Mouse (Mus musculus) midbrain, embryonic 16.5 days (tissue): ENCODE measurements at regions not wholly inside any gene's neighbourhood (a gene's known extent, or its start where the extent isn't known, plus 50 kb on each side); places are given as distances from the start of the nearest gene placed in this dataset.

Source experiments
- ATAC-seq: fragments of 200-750 bp; cut with Nextera tagmentation; 2 replicates; pipeline ENCODE4 v1.8.0; 2017; ENCODE audit warnings: moderate TSS enrichment
- H3K27ac ChIP-seq: fragments of 300-500 bp; sonication (generic); 2 replicates; pipeline ENCODE4 v1.5.1; 2014; ENCODE audit warnings: mild to moderate bottlenecking, low read length, mixed read lengths
- H3K27me3 ChIP-seq: fragments of 300-500 bp; sonication (generic); 2 replicates; pipeline ENCODE4 v1.6.1; 2014; ENCODE audit warnings: low read depth, low read length, mixed read lengths; ENCODE audit not compliant: control insufficient read depth, insufficient read depth
- H3K36me3 ChIP-seq: fragments of 300-500 bp; sonication (generic); 2 replicates; pipeline ENCODE4 v1.6.1; 2014; ENCODE audit warnings: mild to moderate bottlenecking, low read length, moderate library complexity, mixed read lengths; ENCODE audit not compliant: control insufficient read depth, insufficient read depth
- H3K4me1 ChIP-seq: fragments of 300-500 bp; sonication (generic); 2 replicates; pipeline ENCODE4 v1.6.1; 2014; ENCODE audit warnings: mild to moderate bottlenecking, low read length, mixed read lengths; ENCODE audit not compliant: control insufficient read depth, insufficient read depth
- H3K4me2 ChIP-seq: fragments of 300-500 bp; sonication (generic); 2 replicates; pipeline ENCODE4 v1.6.1; 2014; ENCODE audit warnings: mild to moderate bottlenecking, low read length, mixed read lengths
- H3K4me3 ChIP-seq: fragments of 300-500 bp; sonication (generic); 2 replicates; pipeline ENCODE4 v1.5.1; 2014; ENCODE audit warnings: low read depth, mild to moderate bottlenecking, low read length, moderate library complexity, mixed read lengths
- H3K9ac ChIP-seq: fragments of 300-500 bp; sonication (generic); 2 replicates; pipeline ENCODE4 v1.6.1; 2014; ENCODE audit warnings: low read depth, low read length, mixed read lengths
- H3K9me3 ChIP-seq: fragments of 300-500 bp; sonication (generic); replicated peaks from 2 replicates; pipeline ENCODE4 v1.6.1; 2014; ENCODE audit warnings: mild to moderate bottlenecking, low read length, mixed read lengths; ENCODE audit not compliant: control insufficient read depth, poor library complexity, severe bottlenecking
- WGBS: fragments of 180-500 bp; shearing (Covaris S2); extraction: QIAGEN DNeasy Blood & Tissue Kit; methylation state at CpG from one replicate; pipeline ENCODE4 v1.1.7; 2014; 5-methylcytosine and 5-hydroxymethylcytosine counted together

- no peak overlapping the region for H3K4me2 ChIP-seq
- no peaks in the 10 kb centered on the region for H3K9me3 ChIP-seq
- no peaks in the 10 kb centered on the region for H3K27me3 ChIP-seq
- no peak for ATAC-seq
- H3K27ac ChIP-seq: no peak overlapping the region
- H3K4me1 ChIP-seq: no peaks in the 10 kb centered on the region
- H3K36me3 ChIP-seq: no peaks in the 10 kb centered on the region
- no peak overlapping the region for H3K9ac ChIP-seq
- WGBS: 47% methylated on average over 1 of the region's 1 CpGs
- H3K4me3 ChIP-seq: no peak overlapping the region
Observed at GRCm38 (mm10) chr17:78078381-78078780, 121.7 kb upstream of the Crim1 start.

GRCm38 (mm10) chr17:78084419-78084818, 115.6 kb upstream of the Crim1 start:
- Histone ChIP-seq H3K27ac (no peak overlapping the region), H3K4me1 (no peaks in the 10 kb centered on the region), H3K36me3 (no peaks in the 10 kb centered on the region), H3K9ac (no peak overlapping the region), H3K4me2 (no peak overlapping the region), H3K4me3 (no peak overlapping the region), H3K27me3 (no peaks in the 10 kb centered on the region), H3K9me3 (no peaks in the 10 kb centered on the region)
- WGBS: 40% methylated on average over 4 of the region's 4 CpGs
- no peak for ATAC-seq

GRCm38 (mm10) chr17:78086963-78087362, 113.1 kb upstream of the Crim1 start:
- H3K36me3 ChIP-seq: no peaks in the 10 kb centered on the region
- H3K9ac ChIP-seq: no peak overlapping the region
- no peak overlapping the region for H3K4me3 ChIP-seq
- no peaks in the 10 kb centered on the region for H3K27me3 ChIP-seq
- H3K4me2 ChIP-seq: no peak overlapping the region
- ATAC-seq: no peak
- H3K27ac ChIP-seq: no peak overlapping the region
- no peaks in the 10 kb centered on the region for H3K4me1 ChIP-seq
- WGBS: 78% methylated on average over 8 of the region's 8 CpGs
- H3K9me3 ChIP-seq: no peaks in the 10 kb centered on the region

- Histone ChIP-seq H3K4me2 (no peak overlapping the region), H3K36me3 (no peaks in the 10 kb centered on the region), H3K9ac (no peak overlapping the region), H3K27me3 (no peaks in the 10 kb centered on the region), H3K9me3 (no peaks in the 10 kb centered on the region), H3K4me1 (no peaks in the 10 kb centered on the region), H3K4me3 (no peak overlapping the region), H3K27ac (no peak overlapping the region)
- no peak for ATAC-seq
- WGBS: 15% methylated on average over 1 of the region's 1 CpGs
Observed at GRCm38 (mm10) chr17:78097699-78098098, 102.3 kb upstream of the Crim1 start.

GRCm38 (mm10) chr17:78108793-78109192, 91.3 kb upstream of the Crim1 start:
- 94% methylated on average over 6 of the region's 6 CpGs for WGBS
- Histone ChIP-seq H3K36me3 (no peaks in the 10 kb centered on the region), H3K4me3 (no peak overlapping the region), H3K4me1 (no peaks in the 10 kb centered on the region), H3K27me3 (no peaks in the 10 kb centered on the region), H3K9me3 (no peaks in the 10 kb centered on the region), H3K4me2 (no peak overlapping the region), H3K27ac (no peak overlapping the region), H3K9ac (no peak overlapping the region)
- no peak for ATAC-seq

- no peak for ATAC-seq
Observed at GRCm38 (mm10) chr17:78109364-78110222, 90.5 kb upstream of the Crim1 start.

GRCm38 (mm10) chr17:78132116-78132515, 67.9 kb upstream of the Crim1 start:
- Histone ChIP-seq H3K4me2 (no peak overlapping the region), H3K36me3 (no peaks in the 10 kb centered on the region), H3K9me3 (no peaks in the 10 kb centered on the region), H3K27ac (no peak overlapping the region), H3K4me1 (no peaks in the 10 kb centered on the region), H3K4me3 (no peak overlapping the region), H3K27me3 (no peaks in the 10 kb centered on the region), H3K9ac (no peak overlapping the region)
- WGBS: 85% methylated on average over 1 of the region's 1 CpGs
- ATAC-seq: no peak

More at GRCm38 (mm10) chr17:78109364-78110222, 90.5 kb upstream of the Crim1 start:
- no peak overlapping the region for H3K9ac ChIP-seq
- no peak overlapping the region for H3K27ac ChIP-seq
- H3K4me3 ChIP-seq: no peak overlapping the region
- no peak overlapping the region for H3K4me2 ChIP-seq
- 86% methylated on average over 7 of the region's 7 CpGs for WGBS
- no peaks in the 10 kb centered on the region for H3K9me3 ChIP-seq
- H3K27me3 ChIP-seq: no peaks in the 10 kb centered on the region
- H3K4me1 ChIP-seq: no peaks in the 10 kb centered on the region
- H3K36me3 ChIP-seq: no peaks in the 10 kb centered on the region

- Histone ChIP-seq H3K36me3 (no peaks in the 10 kb centered on the region), H3K27ac (no peak overlapping the region), H3K27me3 (no peaks in the 10 kb centered on the region), H3K4me1 (no peaks in the 10 kb centered on the region), H3K9me3 (0 out of 2 replicates have a peak, but pooled peaks cover under 1% of the 10 kb centered on the region), H3K4me3 (no peak overlapping the region), H3K9ac (no peak overlapping the region), H3K4me2 (no peak overlapping the region)
- no peak for ATAC-seq
- WGBS: 58% methylated on average over 1 of the region's 1 CpGs
Observed at GRCm38 (mm10) chr17:78137986-78138385, 62.1 kb upstream of the Crim1 start.

- Histone ChIP-seq H3K4me3 (no peak overlapping the region), H3K4me2 (no peak overlapping the region), H3K27me3 (no peaks in the 10 kb centered on the region), H3K4me1 (no peaks in the 10 kb centered on the region), H3K9me3 (0 out of 2 replicates have a peak, but pooled peaks cover 2% of the 10 kb centered on the region), H3K36me3 (no peaks in the 10 kb centered on the region), H3K9ac (no peak overlapping the region), H3K27ac (no peak overlapping the region)
- ATAC-seq: no peak
- 89% methylated on average over 7 of the region's 7 CpGs for WGBS
Observed at GRCm38 (mm10) chr17:78140660-78141059, 59.4 kb upstream of the Crim1 start.
